Mouse (Mus musculus) left cerebral cortex, adult 2 months (tissue): ENCODE measurements at regions not wholly inside any gene's neighbourhood (a gene's known extent, or its start where the extent isn't known, plus 50 kb on each side); places are given as distances from the start of the nearest gene placed in this dataset.

Source experiments
- DNase-seq, 2 experiments: peaks; one replicate each; pipeline ENCODE4 v3.0.0; 2021 to 2022; ENCODE audit warnings: low spot score in 2 of 2, mixed read lengths in 1 of 2; ENCODE audit errors: extremely low spot score in 1 of 2
- H3K27ac ChIP-seq: fragments of 200-600 bp; 2 replicates; pipeline ENCODE4 v1.8.1; 2022
- H3K4me3 ChIP-seq: fragments of 200-600 bp; 2 replicates; pipeline ENCODE4 v1.8.1; 2022
- CTCF ChIP-seq: fragments of 200-600 bp; IDR thresholded peaks from 2 replicates; pipeline ENCODE4 v1.8.1; 2022; ENCODE audit warnings: antibody characterized with exemption, mild to moderate bottlenecking, moderate library complexity
- intact Hi-C: fragments of 180-260 bp; cut with DNase I; formaldehyde crosslinking; loops from one replicate; pipeline ENCODE4 v1.15.1; 2025

GRCm38 (mm10) chr1:122607309-122607708 lies 1039.5 kb upstream of the Ddx18 start:
- H3K27ac ChIP-seq, result no peak overlapping the region
- no peak for TF ChIP-seq CTCF
- no peak overlapping the region for H3K4me3 ChIP-seq
- DNase-seq, result no peak
- intact Hi-C loops, result no loop called here

DNA sequence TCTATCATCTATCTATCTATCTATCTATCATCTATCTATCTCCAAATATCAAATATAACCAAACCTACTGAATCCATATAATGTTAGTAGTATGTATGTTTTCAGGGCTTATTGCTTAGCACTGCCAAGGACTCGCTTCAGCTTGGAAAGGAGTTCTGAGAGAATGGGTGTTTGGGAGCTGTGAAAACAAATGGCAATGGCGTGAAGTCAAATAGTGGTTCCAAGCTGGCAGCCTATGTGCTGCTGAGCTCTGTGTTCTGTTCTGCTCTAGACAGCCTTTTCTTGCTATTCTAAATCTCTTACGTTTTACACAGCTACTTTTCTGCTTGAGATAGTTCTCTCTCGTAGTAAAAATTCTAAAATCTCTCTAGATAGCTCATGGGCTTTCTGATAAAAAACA lies 1008.2 kb upstream of the Ddx18 start:
- DNase-seq, result no peak
- TF ChIP-seq CTCF, result no peak
- intact Hi-C loops, result no loop called here
- no peak overlapping the region for H3K27ac ChIP-seq
- no peak overlapping the region for H3K4me3 ChIP-seq

- no peak overlapping the region for H3K4me3 ChIP-seq
- TF ChIP-seq CTCF, result no peak
- no peak for DNase-seq
- intact Hi-C loops, result no loop called here
- no peak overlapping the region for H3K27ac ChIP-seq
Measured at GRCm38 (mm10) chr1:122551596-122551995, 983.8 kb upstream of the Ddx18 start.

GRCm38 (mm10) chr1:122509580-122509979 lies 941.8 kb upstream of the Ddx18 start:
- no peak overlapping the region for H3K4me3 ChIP-seq
- intact Hi-C loops, result no loop called here
- no peak for TF ChIP-seq CTCF
- no peak for DNase-seq
- no peak overlapping the region for H3K27ac ChIP-seq

GRCm38 (mm10) chr1:122501707-122502106 lies 933.9 kb upstream of the Ddx18 start:
- H3K27ac ChIP-seq, result no peak overlapping the region
- no peak overlapping the region for H3K4me3 ChIP-seq
- no peak for TF ChIP-seq CTCF
- intact Hi-C loops, result no loop called here
- DNase-seq, result no peak

- TF ChIP-seq CTCF, result no peak
- H3K27ac ChIP-seq, result no peak overlapping the region
- intact Hi-C loops, result no loop called here
- DNase-seq, result no peak
- H3K4me3 ChIP-seq, result no peak overlapping the region
Measured at GRCm38 (mm10) chr1:122478003-122478402, 910.2 kb upstream of the Ddx18 start.

DNA sequence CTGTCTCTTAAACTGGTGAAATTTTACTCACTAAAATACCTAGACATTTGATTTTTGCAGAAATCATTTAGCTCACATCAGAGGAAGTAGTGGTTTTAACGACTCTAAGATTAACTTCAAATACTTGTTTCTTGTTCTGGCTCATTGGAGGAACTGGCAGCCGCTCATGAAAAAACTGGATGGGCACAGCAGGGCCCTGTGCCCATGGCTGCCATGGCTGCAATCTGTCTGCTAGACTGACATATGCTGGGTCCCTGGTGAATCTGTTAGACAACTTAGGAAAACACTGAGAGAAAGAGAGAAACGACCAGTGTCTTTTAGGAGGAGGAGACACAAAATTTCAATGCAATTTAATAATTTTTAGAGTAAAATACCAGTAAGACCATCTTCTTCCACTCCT lies 896.1 kb upstream of the Ddx18 start:
- Histone ChIP-seq H3K27ac (no peak overlapping the region), H3K4me3 (no peak overlapping the region)
- TF ChIP-seq CTCF, result no peak
- intact Hi-C loops, result no loop called here
- DNase-seq, result no peak

- no peak overlapping the region for H3K27ac ChIP-seq
- no peak for TF ChIP-seq CTCF
- no peak for DNase-seq
- intact Hi-C loops, result no loop called here
- H3K4me3 ChIP-seq, result no peak overlapping the region
Measured at GRCm38 (mm10) chr1:122459056-122459455, 891.3 kb upstream of the Ddx18 start.

GRCm38 (mm10) chr1:122454881-122455280 lies 887.1 kb upstream of the Ddx18 start:
- intact Hi-C loops, result no loop called here
- no peak for TF ChIP-seq CTCF
- H3K27ac ChIP-seq, result no peak overlapping the region
- no peak overlapping the region for H3K4me3 ChIP-seq
- DNase-seq, result no peak

- TF ChIP-seq CTCF, result no peak
- no peak for DNase-seq
- H3K27ac ChIP-seq, result no peak overlapping the region
Measured at GRCm38 (mm10) chr1:122453617-122454016, 885.8 kb upstream of the Ddx18 start.

GRCm38 (mm10) chr1:122439358-122439757 lies 871.6 kb upstream of the Ddx18 start:
- Histone ChIP-seq H3K4me3 (no peak overlapping the region), H3K27ac (no peak overlapping the region)
- TF ChIP-seq CTCF, result peak; percentile 49
- intact Hi-C loops, result no loop called here
- no peak for DNase-seq

More at GRCm38 (mm10) chr1:122453617-122454016, 885.8 kb upstream of the Ddx18 start:
- H3K4me3 ChIP-seq, result no peak overlapping the region
- intact Hi-C loops, result no loop called here

DNA sequence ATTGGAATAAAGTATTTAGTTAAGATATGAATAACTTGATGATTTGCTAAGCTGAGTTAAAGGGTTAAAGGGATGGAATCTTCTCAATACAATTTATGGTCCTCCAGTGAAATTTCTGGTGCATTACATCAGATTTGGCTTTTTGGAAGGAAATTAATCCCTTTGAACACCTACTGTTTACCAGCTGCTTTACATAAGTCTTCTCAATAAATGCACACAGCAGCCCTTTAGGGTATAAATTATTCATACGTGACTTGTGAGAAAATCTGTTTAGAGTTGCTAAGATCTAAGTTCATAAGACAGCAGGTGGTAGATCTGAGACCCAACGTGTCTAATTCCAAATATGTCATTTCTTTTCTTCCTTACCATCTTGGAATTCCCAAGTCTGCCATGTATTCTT lies 855.7 kb upstream of the Ddx18 start:
- TF ChIP-seq CTCF, result no peak
- intact Hi-C loops, result no loop called here
- H3K27ac ChIP-seq, result no peak overlapping the region
- DNase-seq, result no peak
- H3K4me3 ChIP-seq, result no peak overlapping the region

DNA sequence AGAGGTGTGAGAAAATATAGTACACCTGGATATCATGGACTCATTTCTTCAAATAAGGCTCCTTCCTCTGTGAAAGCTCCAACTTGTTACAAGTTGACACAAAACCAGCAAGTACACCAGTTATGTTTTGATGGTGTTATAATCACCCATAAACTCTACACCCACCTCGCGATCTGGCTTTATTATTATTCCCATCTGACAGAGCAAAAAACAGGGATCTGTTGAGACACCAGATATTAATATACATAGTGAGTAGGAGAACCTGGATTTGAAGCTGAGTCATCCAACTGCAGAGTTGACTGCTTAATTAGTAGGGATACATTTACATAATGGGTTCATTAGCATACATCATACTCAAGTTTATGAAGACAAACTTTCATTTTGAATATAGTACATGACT lies 828.6 kb upstream of the Ddx18 start:
- no peak for TF ChIP-seq CTCF
- Histone ChIP-seq H3K4me3 (no peak overlapping the region), H3K27ac (no peak overlapping the region)
- DNase-seq, result peak in 1 of 2 experiments; percentile 16
- intact Hi-C loops, result loop anchor here (2.0 kb wide), 1 partner anchor 348 kb away; no protein-coding TSS in a partner anchor
